Mouse (Mus musculus): Measurements from ENCODE around the gene Dock6. TPM values are rescaled to one million over a fixed set of nuclear protein-coding genes. Genes with fewer than 3 reads are reported as not detected.
"Not testable (repeated sequence)": the region's sequence is repeated elsewhere in the genome, so short reads cannot be mapped to it uniquely, and the experiment has no call there.

Dock6 gene
- total RNA-seq, 2 experiments from 2014 or later = 23.5 to 25.2 TPM

DNA sequence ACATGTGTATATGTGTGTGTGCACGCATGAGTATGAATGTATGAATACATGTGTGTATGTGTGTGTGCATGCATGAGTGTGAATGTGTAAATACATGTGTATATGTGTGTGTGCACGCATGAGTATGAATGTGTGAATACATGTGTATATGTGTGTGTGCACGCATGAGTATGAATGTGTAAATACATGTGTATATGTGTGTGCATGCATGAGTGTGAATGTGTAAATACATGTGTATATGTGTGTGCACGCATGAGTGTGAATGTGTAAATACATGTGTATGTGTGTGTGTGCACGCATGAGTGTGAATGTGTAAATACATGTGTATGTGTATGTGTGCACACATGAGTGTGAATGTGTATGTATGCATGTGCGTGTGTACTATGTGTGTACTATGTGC is 58.9 kb downstream of the Dock6 start:
- DNase-seq (ENCODE audit: extremely low spot score in 1 of 2, low spot score in 2 of 2); intact Hi-C loops (cut with DNase I): not testable (repeated sequence)

DNA sequence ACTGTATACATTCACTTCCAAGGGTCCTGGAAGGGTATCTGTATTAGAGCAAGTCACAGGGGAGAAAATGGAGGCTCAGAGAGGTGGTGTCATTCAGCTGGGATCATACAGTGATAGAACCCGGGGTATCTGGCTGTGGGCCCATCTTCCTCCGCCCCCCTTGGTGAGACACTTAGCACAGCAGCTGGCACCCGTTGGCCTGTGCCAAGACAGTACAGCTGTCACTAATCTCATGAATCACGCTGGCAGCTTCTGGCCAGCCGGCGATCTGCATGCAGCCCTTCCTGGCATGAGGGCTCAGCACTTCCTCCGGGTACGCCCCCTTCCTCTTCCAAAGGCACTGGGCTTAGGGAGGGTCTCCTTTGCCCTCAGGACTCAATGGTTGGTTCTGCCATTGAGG is 59.8 kb downstream of the Dock6 start:
- intact Hi-C loops (cut with DNase I) = no loop called here

DNA sequence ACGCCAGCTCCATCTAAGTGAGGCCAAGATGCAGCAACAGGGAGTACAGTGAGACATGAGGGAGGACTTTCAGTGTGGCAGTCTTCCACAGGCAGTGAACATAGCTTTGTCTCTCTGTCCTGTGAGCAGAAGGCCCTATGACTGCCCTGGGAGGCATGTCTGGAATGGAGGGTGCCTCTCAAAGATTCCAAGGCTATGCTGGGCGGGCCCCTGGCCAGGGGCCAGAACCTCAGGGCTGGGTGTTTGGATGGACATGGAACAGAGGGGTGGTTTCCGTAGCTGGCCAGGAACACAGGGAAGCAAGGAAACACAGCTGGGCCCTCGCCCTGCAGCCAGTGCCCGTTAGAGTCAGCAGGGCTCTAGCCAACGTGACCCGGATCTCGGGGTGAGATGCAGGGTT is 60.6 kb downstream of the Dock6 start:
- intact Hi-C loops (cut with DNase I) = no loop called here
- peak in 1 of 2 experiments; percentile 72 for DNase-seq (ENCODE audit: extremely low spot score in 1 of 2, low spot score in 2 of 2)

More for the DNA sequence above, 59.8 kb downstream of the Dock6 start:
- peak; percentile 53 to 82 for DNase-seq (ENCODE audit: extremely low spot score in 1 of 2, low spot score in 2 of 2)

DNA sequence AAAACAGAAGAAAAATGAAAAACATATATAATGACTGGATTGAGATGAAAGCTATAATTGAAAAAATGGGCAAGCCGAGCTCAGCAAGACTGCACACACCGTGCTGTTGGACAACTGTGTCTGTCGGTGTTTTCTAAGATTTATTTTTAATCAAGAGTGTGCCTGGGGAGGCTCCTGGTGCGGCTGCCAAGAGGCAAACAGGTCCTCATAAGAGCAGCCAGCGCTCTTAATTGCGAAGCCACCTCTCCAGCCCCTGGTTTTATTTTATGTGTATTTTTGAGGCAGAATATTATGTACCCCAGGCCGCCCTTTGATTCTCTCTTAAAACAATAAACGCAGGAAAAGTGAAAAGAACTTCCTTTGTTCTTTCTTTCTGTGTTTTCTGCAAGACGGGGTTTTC is 64.2 kb downstream of the Dock6 start:
- DNase-seq (ENCODE audit: extremely low spot score in 1 of 2, low spot score in 2 of 2) = no peak
- intact Hi-C loops (cut with DNase I) = no loop called here

DNA sequence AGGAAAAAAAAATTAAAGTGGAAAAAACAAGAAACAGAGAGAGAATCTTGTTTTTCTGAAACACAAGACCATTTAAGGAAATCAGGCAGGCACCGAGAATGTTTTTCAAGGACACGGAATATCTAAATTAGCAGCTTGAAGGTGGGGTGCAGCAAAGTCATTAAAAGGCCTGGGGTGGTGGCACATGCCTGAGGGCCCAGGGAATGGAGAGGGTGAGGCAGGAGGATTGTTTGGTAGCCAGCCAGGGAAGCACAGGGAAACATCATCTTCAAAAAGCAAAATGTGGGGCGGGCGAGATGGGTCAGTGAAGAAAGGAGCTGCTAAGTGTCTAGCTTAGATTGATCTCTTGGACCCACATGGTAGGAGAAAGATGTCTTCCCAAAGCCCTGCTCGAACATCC is 64.8 kb downstream of the Dock6 start:
- intact Hi-C loops (cut with DNase I) = no loop called here
- DNase-seq (ENCODE audit: extremely low spot score in 1 of 2, low spot score in 2 of 2) = no peak

GRCm38 (mm10) chr9:21786906-21787305 is 65.5 kb downstream of the Dock6 start:
- intact Hi-C loops (cut with DNase I) = no loop called here

DNA sequence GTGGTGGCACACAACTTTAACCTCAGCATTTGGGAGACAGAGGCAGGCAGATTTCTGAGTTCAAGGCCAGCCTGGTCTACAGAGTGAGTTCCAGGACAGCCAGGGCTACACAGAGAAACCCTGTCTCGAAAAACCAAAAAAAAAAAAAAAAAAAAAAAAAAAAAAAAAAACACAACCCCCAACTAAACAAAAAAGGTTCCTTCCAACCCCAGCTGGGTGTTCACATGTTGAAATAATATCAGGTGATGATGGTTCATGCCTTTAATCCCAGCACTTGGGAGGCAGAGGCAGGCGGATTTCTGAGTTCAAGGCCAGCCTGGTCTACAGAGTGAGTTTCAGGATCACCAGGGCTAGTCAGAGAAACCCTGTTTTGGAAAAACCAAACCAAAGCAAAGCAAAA is 66.1 kb downstream of the Dock6 start:
- intact Hi-C loops (cut with DNase I); DNase-seq (ENCODE audit: extremely low spot score in 1 of 2, low spot score in 2 of 2): not testable (repeated sequence)

More at GRCm38 (mm10) chr9:21786906-21787305, 65.5 kb downstream of the Dock6 start:
- DNase-seq (ENCODE audit: extremely low spot score in 1 of 2, low spot score in 2 of 2) = peak in 1 of 2 experiments; percentile 81

GRCm38 (mm10) chr9:21784517-21785307 is 67.7 kb downstream of the Dock6 start:
- intact Hi-C loops (cut with DNase I) = no loop called here
- DNase-seq (ENCODE audit: extremely low spot score in 1 of 2, low spot score in 2 of 2) = no peak

- no peak for DNase-seq (ENCODE audit: extremely low spot score in 1 of 2, low spot score in 2 of 2)
- intact Hi-C loops (cut with DNase I) = no loop called here
Observed at GRCm38 (mm10) chr9:21781657-21782468, 70.6 kb downstream of the Dock6 start.

- intact Hi-C loops (cut with DNase I) = no loop called here
Observed at GRCm38 (mm10) chr9:21777726-21778125, 74.7 kb downstream of the Dock6 start.

DNA sequence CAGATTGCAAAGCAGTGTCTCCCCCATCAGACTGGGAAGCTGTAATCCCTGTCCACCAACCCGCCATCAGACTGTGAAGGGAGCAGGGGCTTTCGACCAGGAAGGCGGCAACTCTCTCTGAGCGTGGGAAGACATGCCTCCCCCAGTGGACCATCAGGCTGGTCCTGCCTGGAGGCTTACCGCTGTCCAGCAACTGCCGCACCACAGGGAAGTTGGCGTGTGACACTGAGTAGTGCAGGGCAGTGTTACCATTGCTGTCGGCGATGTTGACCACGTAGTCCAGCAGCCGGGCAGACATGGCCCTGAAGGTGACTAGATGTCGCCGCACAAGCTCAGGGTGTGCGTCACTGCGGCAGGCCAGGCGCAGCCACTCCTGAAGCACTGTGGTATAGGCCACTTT is 78.1 kb downstream of the Dock6 start:
- DNase-seq (ENCODE audit: extremely low spot score in 1 of 2, low spot score in 2 of 2) = no peak
- intact Hi-C loops (cut with DNase I) = no loop called here

More at GRCm38 (mm10) chr9:21777726-21778125, 74.7 kb downstream of the Dock6 start:
- DNase-seq (ENCODE audit: extremely low spot score in 1 of 2, low spot score in 2 of 2) = no peak

- intact Hi-C loops (cut with DNase I) = not testable (repeated sequence)
Observed at GRCm38 (mm10) chr9:21773396-21773795, 79.0 kb downstream of the Dock6 start.

GRCm38 (mm10) chr9:21769558-21770183 is 82.8 kb downstream of the Dock6 start:
- intact Hi-C loops (cut with DNase I) = no loop called here
- DNase-seq (ENCODE audit: extremely low spot score in 1 of 2, low spot score in 2 of 2) = peak in 1 of 2 experiments; percentile 61

More at GRCm38 (mm10) chr9:21773396-21773795, 79.0 kb downstream of the Dock6 start:
- DNase-seq (ENCODE audit: extremely low spot score in 1 of 2, low spot score in 2 of 2) = not testable (repeated sequence)

GRCm38 (mm10) chr9:21768511-21769411 is 83.7 kb downstream of the Dock6 start:
- DNase-seq (ENCODE audit: extremely low spot score in 1 of 2, low spot score in 2 of 2) = no peak
- intact Hi-C loops (cut with DNase I) = no loop called here

DNA sequence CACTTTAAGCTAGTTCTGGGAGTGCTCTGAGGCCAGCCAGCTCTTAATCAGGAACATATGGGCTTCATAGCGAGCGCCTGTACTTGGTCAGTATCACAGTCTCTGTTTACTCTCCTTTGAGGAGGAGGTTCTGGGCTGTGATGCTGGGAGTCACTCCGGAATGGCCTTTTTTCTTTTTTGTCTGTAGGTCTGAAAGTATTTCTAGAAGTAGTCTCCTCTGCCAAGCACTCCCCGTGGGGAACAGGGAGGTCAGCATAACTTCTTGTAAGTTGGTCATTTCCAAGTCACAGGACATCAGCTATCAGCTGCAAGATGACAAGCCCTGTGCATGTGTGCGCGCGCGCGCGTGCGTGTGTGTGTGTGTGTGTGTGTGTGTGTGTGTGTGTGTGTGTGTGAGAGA is 84.5 kb downstream of the Dock6 start:
- peak in 1 of 2 experiments; percentile 57 for DNase-seq (ENCODE audit: extremely low spot score in 1 of 2, low spot score in 2 of 2)
- intact Hi-C loops (cut with DNase I) = no loop called here

- intact Hi-C loops (cut with DNase I) = no loop called here
- DNase-seq (ENCODE audit: extremely low spot score in 1 of 2, low spot score in 2 of 2) = no peak
Observed at GRCm38 (mm10) chr9:21764084-21764999, 88.1 kb downstream of the Dock6 start.

- intact Hi-C loops (cut with DNase I) = no loop called here
- no peak for DNase-seq (ENCODE audit: extremely low spot score in 1 of 2, low spot score in 2 of 2)
Observed at GRCm38 (mm10) chr9:21762135-21762534, 90.3 kb downstream of the Dock6 start.

Data from left cerebral cortex, postnatal 10 days (tissue).